Mouse (Mus musculus): Measurements from ENCODE around the gene Hepacam.

The Hepacam gene

GRCm38 (mm10) chr9:37367301-37368080, at the start of gene Hepacam:
Gene Hepacam, plus strand, starts transcription at chr9:37367351.
- CTCF ChIA-PET = no interaction called here

- CTCF ChIA-PET = no interaction called here
Measured at GRCm38 (mm10) chr9:37329456-37329855, 37.7 kb upstream of the Hepacam start.

GRCm38 (mm10) chr9:37345406-37345805, 21.7 kb upstream of the Hepacam start:
- CTCF ChIA-PET = no interaction called here

GRCm38 (mm10) chr9:37347184-37347987, 19.8 kb upstream of the Hepacam start:
- CTCF ChIA-PET = no interaction called here

- CTCF ChIA-PET = no interaction called here
Measured at GRCm38 (mm10) chr9:37347988-37348642, 19.0 kb upstream of the Hepacam start, which contains the start of gene Ccdc15. Gene Ccdc15, minus strand, starts transcription at chr9:37348432.

GRCm38 (mm10) chr9:37349050-37349449, 18.1 kb upstream of the Hepacam start:
- CTCF ChIA-PET = no interaction called here

GRCm38 (mm10) chr9:37351266-37351665, 15.9 kb upstream of the Hepacam start:
- CTCF ChIA-PET = no interaction called here

GRCm38 (mm10) chr9:37354485-37354884, 12.7 kb upstream of the Hepacam start:
- CTCF ChIA-PET = no interaction called here

- CTCF ChIA-PET = no interaction called here
Measured at GRCm38 (mm10) chr9:37358713-37359330, 8.3 kb upstream of the Hepacam start.

- CTCF ChIA-PET = no interaction called here
Measured at GRCm38 (mm10) chr9:37359331-37360220, 7.6 kb upstream of the Hepacam start.

- CTCF ChIA-PET = no interaction called here
Measured at GRCm38 (mm10) chr9:37362084-37362483, 5.1 kb upstream of the Hepacam start.

- CTCF ChIA-PET = no interaction called here
Measured at GRCm38 (mm10) chr9:37362881-37363280, 4.3 kb upstream of the Hepacam start.

GRCm38 (mm10) chr9:37363551-37363950, 3.6 kb upstream of the Hepacam start:
- CTCF ChIA-PET = no interaction called here

GRCm38 (mm10) chr9:37364392-37364791, 2.8 kb upstream of the Hepacam start:
- CTCF ChIA-PET = no interaction called here

GRCm38 (mm10) chr9:37365706-37366105, 1.4 kb upstream of the Hepacam start:
- CTCF ChIA-PET = interaction anchor here (0.7 kb wide), 1 partner anchor 176 kb away, joined by 3 read pairs; no protein-coding TSS in a partner anchor

GRCm38 (mm10) chr9:37368081-37368830, 1.1 kb downstream of the Hepacam start:
- CTCF ChIA-PET = no interaction called here

GRCm38 (mm10) chr9:37368860-37369259, 1.7 kb downstream of the Hepacam start:
- CTCF ChIA-PET = no interaction called here

- CTCF ChIA-PET = no interaction called here
Measured at GRCm38 (mm10) chr9:37371232-37371801, 4.2 kb downstream of the Hepacam start.

GRCm38 (mm10) chr9:37375718-37376117, 8.6 kb downstream of the Hepacam start:
- CTCF ChIA-PET = no interaction called here

- CTCF ChIA-PET = no interaction called here
Measured at GRCm38 (mm10) chr9:37383161-37383560, 16.0 kb downstream of the Hepacam start.
